9 mouse cellular contexts compared by ENCODE assay signal in the genomic region with DNA sequence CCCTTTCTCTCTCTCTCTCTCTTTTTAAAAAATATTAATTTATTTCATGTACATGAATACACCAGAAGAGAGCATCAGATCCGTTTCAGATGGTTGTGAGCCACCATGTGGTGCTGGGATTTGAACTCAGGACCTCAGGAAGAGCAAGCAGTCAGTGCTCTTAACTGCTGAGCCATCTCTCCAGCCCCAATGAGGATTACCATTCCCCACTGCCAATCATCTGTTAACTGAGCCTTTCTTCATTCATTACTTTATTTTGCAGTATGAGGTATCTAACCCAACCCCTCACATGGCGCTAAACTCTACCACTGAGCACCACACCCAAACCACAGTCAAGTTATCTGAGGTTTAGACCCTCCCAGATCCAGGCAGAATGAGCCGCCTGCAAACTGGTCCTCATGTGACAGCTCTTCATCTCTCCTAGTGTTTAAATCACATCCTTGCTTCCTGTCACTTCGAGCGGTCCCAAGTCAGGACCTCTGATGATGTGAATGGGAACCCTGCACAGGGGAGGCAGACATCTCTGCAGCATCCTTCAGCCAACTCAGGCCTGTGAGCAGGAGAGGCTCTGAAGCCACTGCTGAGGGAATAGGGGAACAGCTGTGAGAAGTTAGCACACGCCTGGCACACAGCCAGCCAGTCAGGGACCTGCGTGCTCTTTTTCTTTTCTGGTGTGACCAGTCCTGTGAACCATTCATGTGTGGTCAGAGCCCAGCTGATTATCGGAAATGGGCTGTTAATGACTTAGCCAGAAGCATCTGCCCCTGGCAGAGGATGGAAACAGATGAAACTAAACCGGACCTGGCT. TPM values are rescaled to one million over a fixed set of nuclear protein-coding genes. Genes with fewer than 3 reads are reported as not detected.
A peak's percentile ranks its signal among the peaks of the same experiment; 100 is the strongest.
DNase-seq lines count a peak whose midpoint lies in the region; ATAC-seq and TF ChIP-seq lines count a peak whose summit lies in the region.
"Had no signal": no experiment of that assay in that cellular context is flagged by ENCODE, and none has a peak within 500 bp of the region (broad histone marks: within the 10 kb centered on the region; RNA-seq: fewer than 3 reads in every experiment).

No protein-coding gene starts in this region.

- H3K4me2 ChIP-seq in liver, postnatal 0 days (ENCODE audit: low read depth, low read length) = no peak overlapping the region
- no peak overlapping the region for H3K4me2 ChIP-seq in liver, embryonic 12.5 days

- WGBS in liver, postnatal 0 days (ENCODE audit: insufficient replicate concordance) = 34% methylated on average over 9 of the region's 9 CpGs
- WGBS in liver, embryonic 12.5 days (ENCODE audit: insufficient replicate concordance) = 19% methylated on average over 9 of the region's 9 CpGs

- H3K27ac ChIP-seq in liver, postnatal 0 days (ENCODE audit: low read depth) = no peak overlapping the region
- H3K27ac ChIP-seq in liver, embryonic 12.5 days = no peak overlapping the region
- H3K27ac ChIP-seq: liver, embryonic 14.5 days had no signal

- H3K9me3 ChIP-seq in liver, postnatal 0 days (ENCODE audit: low read length) = no peaks in the 10 kb centered on the region
- H3K9me3 ChIP-seq in liver, embryonic 12.5 days (replicated peaks) = no peaks in the 10 kb centered on the region

- H3K9ac ChIP-seq in liver, postnatal 0 days (replicated peaks) = no peak overlapping the region
- no peak overlapping the region for H3K9ac ChIP-seq in liver, embryonic 12.5 days
- H3K9ac ChIP-seq: liver, embryonic 14.5 days had no signal

- H3K27me3 ChIP-seq in liver, postnatal 0 days (ENCODE audit: insufficient read depth, low read length) = no peaks in the 10 kb centered on the region
- peaks cover 38% of the 10 kb centered on the region; the same call in 1 of the 2 replicates for H3K27me3 ChIP-seq in liver, embryonic 12.5 days (replicated peaks)

- H3K4me1 ChIP-seq in liver, postnatal 0 days (ENCODE audit: insufficient read depth) = no peaks in the 10 kb centered on the region
- peaks cover 5% of the 10 kb centered on the region; the same call in 1 of the 2 replicates for H3K4me1 ChIP-seq in liver, embryonic 12.5 days

- no peak for TF ChIP-seq EP300 in liver, postnatal 0 days (IDR thresholded peaks at IDR 0.05; ENCODE audit: low read depth)

- no peak for ATAC-seq in liver, postnatal 0 days
- no peak for ATAC-seq in liver, embryonic 12.5 days
- 0 out of 2 replicates have a peak, but pooled peaks have one; percentile 70 for ATAC-seq in monocyte, adult 5-6 weeks (replicated peaks; ENCODE audit: insufficient number of reproducible peaks, low FRiP score, low TSS enrichment, poor library complexity, severe bottlenecking)
- ATAC-seq in inflammation-experienced regulatory T-cells, adult 6 months = no peak

- no peaks in the 10 kb centered on the region for H3K36me3 ChIP-seq in liver, postnatal 0 days (replicated peaks; ENCODE audit: insufficient read depth, low read length)
- H3K36me3 ChIP-seq in liver, embryonic 12.5 days = no peaks in the 10 kb centered on the region

- no peak overlapping the region for H3K4me3 ChIP-seq in liver, postnatal 0 days (ENCODE audit: low read depth, low read length)
- no peak overlapping the region for H3K4me3 ChIP-seq in liver, embryonic 12.5 days

- TF ChIP-seq CTCF in liver, postnatal 0 days (IDR thresholded peaks at IDR 0.05; ENCODE audit: low read depth) = no peak

- DNase-seq in cerebellum, postnatal 10 days = peak; percentile 44 to 51
- DNase-seq in cerebellum, adult 8-10 months = no peak
- DNase-seq in liver, postnatal 0 days = peak; percentile 46
- peak; percentile 11 for DNase-seq in fibroblast of lung, adult 2 months (ENCODE audit: low read depth)
- no peak for DNase-seq in cerebellum, adult 9-11 months

RNA-seq across cellular contexts. Expression of gene Zfp683, which starts 12.1 kb away (rescaled TPM):
- not detected in 2 replicates for polyA plus RNA-seq in liver, postnatal 0 days (2015; fragmentation: Nextera tagmentation; extraction: Ambion mirVana)
- polyA plus RNA-seq in liver, embryonic 12.5 days (2016; fragmentation: Nextera tagmentation; extraction: Ambion mirVana) = not detected in 2 replicates
- 0.64 TPM in 1 of 3 replicates, not detected in the others for total RNA-seq in monocyte, adult 5-6 weeks (2017)
- polyA plus RNA-seq in inflammation-experienced regulatory T-cells, adult 6 months (2017; shearing (Covaris generic)) = 1 to 10 TPM in 1 of 3 experiments, under 1 TPM in 2; 0.80 to 1.1 (median 0.94) TPM

RNA-seq across cellular contexts. Expression of gene Crybg2, which starts 19.1 kb away (rescaled TPM):
- polyA plus RNA-seq in liver, postnatal 0 days (2015; fragmentation: Nextera tagmentation; extraction: Ambion mirVana) = 0.69 and 1.4 TPM in 2 replicates
- polyA plus RNA-seq in liver, embryonic 12.5 days (2016; fragmentation: Nextera tagmentation; extraction: Ambion mirVana) = 0.71 and 0.82 TPM in 2 replicates
- total RNA-seq in monocyte, adult 5-6 weeks (2017) = 0.48 to 3.1 TPM (median 0.64 TPM) in 3 replicates
- polyA plus RNA-seq in inflammation-experienced regulatory T-cells, adult 6 months (2017; shearing (Covaris generic)) = 10 to 100 TPM; 10.8 to 23.3 (median 14.1) TPM

RNA-seq across cellular contexts. Expression of gene Lin28a, which starts 22.9 kb away (rescaled TPM):
- 0.87 and 1.1 TPM in 2 replicates for polyA plus RNA-seq in liver, postnatal 0 days (2015; fragmentation: Nextera tagmentation; extraction: Ambion mirVana)
- polyA plus RNA-seq in liver, embryonic 12.5 days (2016; fragmentation: Nextera tagmentation; extraction: Ambion mirVana) = 4.2 and 5.8 TPM in 2 replicates
- total RNA-seq in monocyte, adult 5-6 weeks (2017) = 0.19 TPM in 1 of 3 replicates, not detected in the others
- polyA plus RNA-seq in inflammation-experienced regulatory T-cells, adult 6 months (2017; shearing (Covaris generic)) = under 1 TPM in 1 of 3 experiments, not detected in 2; 0.16 TPM

RNA-seq across cellular contexts. Expression of gene Dhdds, which starts 40.8 kb away (rescaled TPM):
- 8.3 and 10.3 TPM in 2 replicates for polyA plus RNA-seq in liver, postnatal 0 days (2015; fragmentation: Nextera tagmentation; extraction: Ambion mirVana)
- polyA plus RNA-seq in liver, embryonic 12.5 days (2016; fragmentation: Nextera tagmentation; extraction: Ambion mirVana) = 24.5 and 25.6 TPM in 2 replicates
- 11.2 to 17.2 TPM (median 16.3 TPM) in 3 replicates for total RNA-seq in monocyte, adult 5-6 weeks (2017)
- polyA plus RNA-seq in inflammation-experienced regulatory T-cells, adult 6 months (2017; shearing (Covaris generic)) = 10 to 100 TPM; 16.1 to 22.4 (median 18.6) TPM

RNA-seq across cellular contexts. Expression of gene Cd52, which starts 53.4 kb away (rescaled TPM):
- polyA plus RNA-seq in liver, postnatal 0 days (2015; fragmentation: Nextera tagmentation; extraction: Ambion mirVana) = 114 and 125 TPM in 2 replicates
- 18.5 and 21.5 TPM in 2 replicates for polyA plus RNA-seq in liver, embryonic 12.5 days (2016; fragmentation: Nextera tagmentation; extraction: Ambion mirVana)
- 1,277 to 1,906 TPM (median 1,626 TPM) in 3 replicates for total RNA-seq in monocyte, adult 5-6 weeks (2017)
- 1,000 to 10,000 TPM; 2,728 to 3,832 (median 3,666) TPM for polyA plus RNA-seq in inflammation-experienced regulatory T-cells, adult 6 months (2017; shearing (Covaris generic))

Comparison
In these comparisons a context has a peak if more than half of its experiments do, and no peak if none do; other contexts are left out.
1. DNase-seq: peak in cerebellum, postnatal 10 days (2 of 2), liver, postnatal 0 days (single experiment) and fibroblast of lung, adult 2 months (single experiment); none in cerebellum, adult 8-10 months (single experiment) and cerebellum, adult 9-11 months (single experiment).